Mouse (Mus musculus) heart, postnatal 0 days (tissue): ENCODE data around the gene Rtp1.

Experiments
- CTCF ChIP-seq: IDR thresholded peaks from 2 replicates; pipeline ENCODE4 v1.5.1; 2016; ENCODE audit warnings: antibody characterized with exemption, control low read depth, low read depth
- EP300 ChIP-seq: IDR thresholded peaks from 2 replicates; pipeline ENCODE4 v1.6.1; 2016; ENCODE audit warnings: antibody characterized with exemption, low read depth

- no peak for TF ChIP-seq EP300
- TF ChIP-seq CTCF = no peak
Observed at GRCm38 (mm10) chr16:23471551-23471950, 42.6 kb downstream of the Rtp1 start.
